Mouse (Mus musculus) stomach, postnatal 0 days (tissue): ENCODE results near the gene Lsamp. TPM values are rescaled to one million over a fixed set of nuclear protein-coding genes. Genes with fewer than 3 reads are reported as not detected.

Experiments used
- ATAC-seq: fragments of 200-750 bp; cut with Nextera tagmentation; 2 replicates; pipeline ENCODE4 v1.8.0; 2017; ENCODE audit not compliant: low FRiP score, low TSS enrichment
- DNase-seq: peaks from one replicate; pipeline ENCODE4 v3.0.0-alpha.2; 2016; ENCODE audit warnings: low spot score
- H3K27ac ChIP-seq: fragments of 300-500 bp; sonication (generic); replicated peaks from 2 replicates; pipeline ENCODE4 v1.5.1; 2014; ENCODE audit warnings: mild to moderate bottlenecking, control low read depth
- H3K27me3 ChIP-seq: fragments of 300-500 bp; sonication (generic); 2 replicates; pipeline ENCODE4 v1.6.1; 2014; ENCODE audit warnings: low read length; ENCODE audit not compliant: control insufficient read depth, insufficient read depth
- H3K36me3 ChIP-seq: fragments of 300-500 bp; sonication (generic); 2 replicates; pipeline ENCODE4 v1.6.1; 2014; ENCODE audit warnings: low read length, mixed read lengths; ENCODE audit not compliant: control insufficient read depth, insufficient read depth
- H3K4me1 ChIP-seq: fragments of 300-500 bp; sonication (generic); replicated peaks from 2 replicates; pipeline ENCODE4 v1.6.1; 2014; ENCODE audit warnings: antibody characterized with exemption; ENCODE audit not compliant: control insufficient read depth, insufficient read depth
- H3K4me2 ChIP-seq: fragments of 300-500 bp; sonication (generic); replicated peaks from 2 replicates; pipeline ENCODE4 v1.6.1; 2014; ENCODE audit warnings: low read depth, mild to moderate bottlenecking, control low read depth, moderate library complexity
- H3K4me3 ChIP-seq: fragments of 300-500 bp; sonication (generic); 2 replicates; pipeline ENCODE4 v1.5.1; 2014; ENCODE audit warnings: low read depth, low read length, control low read depth
- H3K9ac ChIP-seq: fragments of 300-500 bp; sonication (generic); 2 replicates; pipeline ENCODE4 v1.6.1; 2014; ENCODE audit warnings: mild to moderate bottlenecking, low read length, control low read depth, mixed read lengths
- H3K9me3 ChIP-seq: fragments of 300-500 bp; sonication (generic); 2 replicates; pipeline ENCODE4 v1.6.1; 2016; ENCODE audit warnings: low read length; ENCODE audit not compliant: control insufficient read depth
- CTCF ChIP-seq: IDR thresholded peaks from 2 replicates; pipeline ENCODE4 v1.5.1; 2016; ENCODE audit warnings: antibody characterized with exemption, low read depth, mild to moderate bottlenecking, moderate library complexity
- EP300 ChIP-seq: optimal IDR thresholded peaks from 2 replicates; pipeline ENCODE3; 2016; ENCODE audit warnings: antibody characterized with exemption
- WGBS: fragments of 180-500 bp; shearing (Covaris S2); extraction: QIAGEN DNeasy Blood & Tissue Kit; methylation state at CpG from one replicate; pipeline ENCODE4 v1.1.7; 2014; 5-methylcytosine and 5-hydroxymethylcytosine counted together
- polyA plus RNA-seq: library from polyadenylated mRNA; unstranded; fragments of >200 nt; fragmentation: Nextera tagmentation; extraction: Ambion mirVana; gene quantifications from 2 replicates; pipeline ENCODE4 v1.2.1, GENCODE M21; 2015

Lsamp gene
- polyA plus RNA-seq, 1 experiment from 2014 or later: 2.8 TPM

- no peak overlapping the region for H3K27ac ChIP-seq
- H3K9me3 ChIP-seq: no peaks in the 10 kb centered on the region
- ATAC-seq (no peak), DNase-seq (no peak)
- no peaks in the 10 kb centered on the region for H3K27me3 ChIP-seq
- H3K4me3 ChIP-seq: no peak overlapping the region
- H3K4me1 ChIP-seq: no peaks in the 10 kb centered on the region
- WGBS: 70% methylated on average over 4 of the region's 4 CpGs
- no peaks in the 10 kb centered on the region for H3K36me3 ChIP-seq
- no peak overlapping the region for H3K9ac ChIP-seq
- no peak overlapping the region for H3K4me2 ChIP-seq
- no peak for TF ChIP-seq CTCF
These were observed 1928.5 kb downstream of the Lsamp start for GRCm38 (mm10) chr16:41912584-41913193.

- TF ChIP-seq EP300 (no peak), CTCF (no peak)
- ATAC-seq (no peak), DNase-seq (no peak)
- no peak overlapping the region for H3K9ac ChIP-seq
- H3K27me3 ChIP-seq: no peaks in the 10 kb centered on the region
- no peaks in the 10 kb centered on the region for H3K9me3 ChIP-seq
- H3K4me1 ChIP-seq: no peaks in the 10 kb centered on the region
- H3K36me3 ChIP-seq: no peaks in the 10 kb centered on the region
- H3K4me2 ChIP-seq: no peak overlapping the region
- no peak overlapping the region for H3K27ac ChIP-seq
- H3K4me3 ChIP-seq: no peak overlapping the region
- WGBS: 81% methylated on average over 4 of the region's 4 CpGs
These were observed 1929.2 kb downstream of the Lsamp start for GRCm38 (mm10) chr16:41913346-41913745.

- no peaks in the 10 kb centered on the region for H3K4me1 ChIP-seq
- ATAC-seq: no peak
- H3K9me3 ChIP-seq: no peaks in the 10 kb centered on the region
- no peaks in the 10 kb centered on the region for H3K36me3 ChIP-seq
- no peak overlapping the region for H3K4me2 ChIP-seq
- H3K27ac ChIP-seq: no peak overlapping the region
- H3K9ac ChIP-seq: no peak overlapping the region
- TF ChIP-seq EP300: no peak
- no peak for TF ChIP-seq CTCF
- DNase-seq: no peak
- H3K4me3 ChIP-seq: no peak overlapping the region
- 77% methylated on average over 3 of the region's 3 CpGs for WGBS
- H3K27me3 ChIP-seq: no peaks in the 10 kb centered on the region
These were observed 1932.2 kb downstream of the Lsamp start for GRCm38 (mm10) chr16:41916342-41916741.

GRCm38 (mm10) chr16:41917057-41917821, 1933.1 kb downstream of the Lsamp start:
- DNase-seq (no peak), ATAC-seq (no peak)
- H3K27me3 ChIP-seq: no peaks in the 10 kb centered on the region
- 54% methylated on average over 6 of the region's 6 CpGs for WGBS
- H3K4me2 ChIP-seq: no peak overlapping the region
- H3K27ac ChIP-seq: no peak overlapping the region
- H3K9me3 ChIP-seq: no peaks in the 10 kb centered on the region
- TF ChIP-seq CTCF: no peak
- TF ChIP-seq EP300: no peak
- H3K9ac ChIP-seq: no peak overlapping the region
- no peaks in the 10 kb centered on the region for H3K4me1 ChIP-seq
- H3K36me3 ChIP-seq: no peaks in the 10 kb centered on the region
- H3K4me3 ChIP-seq: no peak overlapping the region

- no peak for DNase-seq
- 92% methylated on average over 4 of the region's 4 CpGs for WGBS
These were observed 1945.4 kb downstream of the Lsamp start for GRCm38 (mm10) chr16:41929546-41929945.

GRCm38 (mm10) chr16:41935701-41936100, 1951.5 kb downstream of the Lsamp start:
- 57% methylated on average over 2 of the region's 2 CpGs for WGBS
- no peak for ATAC-seq
- H3K4me2 ChIP-seq: no peak overlapping the region
- DNase-seq: no peak
- no peak overlapping the region for H3K4me3 ChIP-seq
- no peak overlapping the region for H3K9ac ChIP-seq
- no peak overlapping the region for H3K27ac ChIP-seq
- no peaks in the 10 kb centered on the region for H3K27me3 ChIP-seq
- H3K36me3 ChIP-seq: no peaks in the 10 kb centered on the region
- H3K4me1 ChIP-seq: no peaks in the 10 kb centered on the region
- TF ChIP-seq CTCF (no peak), EP300 (no peak)
- no peaks in the 10 kb centered on the region for H3K9me3 ChIP-seq

More at GRCm38 (mm10) chr16:41929546-41929945, 1945.4 kb downstream of the Lsamp start:
- Histone ChIP-seq H3K27ac (no peak overlapping the region), H3K4me2 (no peak overlapping the region), H3K4me3 (no peak overlapping the region), H3K4me1 (no peaks in the 10 kb centered on the region), H3K36me3 (no peaks in the 10 kb centered on the region), H3K27me3 (no peaks in the 10 kb centered on the region), H3K9me3 (no peaks in the 10 kb centered on the region), H3K9ac (no peak overlapping the region)
- no peak for ATAC-seq
- TF ChIP-seq CTCF (no peak), EP300 (no peak)
